Mouse (Mus musculus) stomach, postnatal 0 days (tissue): ENCODE results near the gene Vmn1r42.

Source experiments
- CTCF ChIP-seq: IDR thresholded peaks from 2 replicates; pipeline ENCODE4 v1.5.1; 2016; ENCODE audit warnings: antibody characterized with exemption, low read depth, mild to moderate bottlenecking, moderate library complexity
- EP300 ChIP-seq: optimal IDR thresholded peaks from 2 replicates; pipeline ENCODE3; 2016; ENCODE audit warnings: antibody characterized with exemption

GRCm38 (mm10) chr6:89867976-89868375, 8.2 kb downstream of the Vmn1r42 start:
- TF ChIP-seq CTCF, result no peak
- TF ChIP-seq EP300, result no peak
